Mouse (Mus musculus): ENCODE data around the gene Acvr1b.
A peak's percentile ranks its signal among the peaks of the same experiment; 100 is the strongest.

The Acvr1b gene

GRCm38 (mm10) chr15:101146100-101146965 lies 27.5 kb upstream of the Acvr1b start:
- no peak for DNase-seq (ENCODE audit: low spot score)

GRCm38 (mm10) chr15:101147115-101147909 lies 26.6 kb upstream of the Acvr1b start:
- DNase-seq (ENCODE audit: low spot score), result no peak

GRCm38 (mm10) chr15:101147910-101148273 lies 26.0 kb upstream of the Acvr1b start:
- DNase-seq (ENCODE audit: low spot score), result peak; percentile 26

GRCm38 (mm10) chr15:101148604-101149003 lies 25.3 kb upstream of the Acvr1b start:
- DNase-seq (ENCODE audit: low spot score), result no peak

- peak; percentile 2 for DNase-seq (ENCODE audit: low spot score)
Measured at GRCm38 (mm10) chr15:101151409-101152261, 22.2 kb upstream of the Acvr1b start.

- peak; percentile 3 for DNase-seq (ENCODE audit: low spot score)
Measured at GRCm38 (mm10) chr15:101154700-101155616, 18.9 kb upstream of the Acvr1b start.

- DNase-seq (ENCODE audit: low spot score), result no peak
Measured at GRCm38 (mm10) chr15:101160128-101160527, 13.7 kb upstream of the Acvr1b start.

GRCm38 (mm10) chr15:101160591-101160990 lies 13.3 kb upstream of the Acvr1b start:
- DNase-seq (ENCODE audit: low spot score), result no peak

- DNase-seq (ENCODE audit: low spot score), result no peak
Measured at GRCm38 (mm10) chr15:101161534-101161933, 12.3 kb upstream of the Acvr1b start.

GRCm38 (mm10) chr15:101163056-101163458 lies 10.8 kb upstream of the Acvr1b start:
- DNase-seq (ENCODE audit: low spot score), result peak; percentile 41

- DNase-seq (ENCODE audit: low spot score), result no peak
Measured at GRCm38 (mm10) chr15:101163854-101164253, 10.0 kb upstream of the Acvr1b start.

- DNase-seq (ENCODE audit: low spot score), result peak; percentile 43
Measured at GRCm38 (mm10) chr15:101164291-101164690, 9.6 kb upstream of the Acvr1b start.

GRCm38 (mm10) chr15:101165658-101166437 lies 8.0 kb upstream of the Acvr1b start:
- no peak for DNase-seq (ENCODE audit: low spot score)

- DNase-seq (ENCODE audit: low spot score), result no peak
Measured at GRCm38 (mm10) chr15:101167553-101167952, 6.3 kb upstream of the Acvr1b start.

- DNase-seq (ENCODE audit: low spot score), result no peak
Measured at GRCm38 (mm10) chr15:101169910-101170309, 4.0 kb upstream of the Acvr1b start.

GRCm38 (mm10) chr15:101170413-101170980 lies 3.4 kb upstream of the Acvr1b start:
- DNase-seq (ENCODE audit: low spot score), result no peak

GRCm38 (mm10) chr15:101171272-101171671 lies 2.6 kb upstream of the Acvr1b start:
- no peak for DNase-seq (ENCODE audit: low spot score)

- no peak for DNase-seq (ENCODE audit: low spot score)
Measured at GRCm38 (mm10) chr15:101172016-101172415, 1.9 kb upstream of the Acvr1b start.

GRCm38 (mm10) chr15:101174294-101175130 lies 645 bp downstream of the Acvr1b start:
- DNase-seq (ENCODE audit: low spot score), result no peak
